Mouse (Mus musculus): ENCODE data around the gene Adh5. TPM values are rescaled to one million over a fixed set of nuclear protein-coding genes. Genes with fewer than 3 reads are reported as not detected.
"Not testable (repeated sequence)": the region's sequence is repeated elsewhere in the genome, so short reads cannot be mapped to it uniquely, and the experiment has no call there.

Gene Adh5
- total RNA-seq, 2 experiments from 2014 or later = 89.7 to 147 TPM

DNA sequence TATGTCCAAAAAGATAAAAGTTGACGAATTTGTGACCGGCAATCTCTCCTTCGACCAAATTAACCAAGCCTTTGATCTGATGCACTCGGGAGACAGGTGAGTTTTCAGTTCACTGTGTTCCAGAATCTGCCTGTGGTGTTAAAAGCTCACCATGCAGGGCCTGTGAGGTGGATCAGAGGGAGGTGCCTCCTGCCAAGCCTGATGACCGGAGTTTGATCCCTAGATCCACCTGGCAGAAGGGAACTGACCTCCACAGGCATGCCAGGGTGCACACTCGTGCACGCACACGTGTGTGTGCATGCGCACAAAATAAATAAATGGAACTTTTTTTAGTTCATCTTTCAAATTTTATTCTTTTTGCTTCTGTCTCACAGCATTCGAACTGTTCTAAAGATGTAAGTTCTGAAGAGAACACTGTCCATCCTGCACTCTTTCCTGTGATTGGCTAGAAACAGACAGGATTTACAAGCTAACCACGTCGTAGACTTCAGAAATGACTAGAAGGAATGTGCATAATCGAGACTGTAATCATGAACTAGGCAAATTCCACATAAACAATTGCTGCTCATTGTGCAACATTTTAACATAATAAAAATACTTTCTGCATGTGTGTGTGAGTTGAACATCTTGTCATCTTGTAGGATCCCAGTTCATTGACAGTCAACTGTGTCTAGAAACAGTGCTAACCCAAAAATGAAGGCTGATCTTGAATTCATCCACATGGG is 12.0 kb downstream of the Adh5 start:
- no peak for ATAC-seq (replicated peaks; ENCODE audit: low FRiP score, low TSS enrichment, poor library complexity, severe bottlenecking)

DNA sequence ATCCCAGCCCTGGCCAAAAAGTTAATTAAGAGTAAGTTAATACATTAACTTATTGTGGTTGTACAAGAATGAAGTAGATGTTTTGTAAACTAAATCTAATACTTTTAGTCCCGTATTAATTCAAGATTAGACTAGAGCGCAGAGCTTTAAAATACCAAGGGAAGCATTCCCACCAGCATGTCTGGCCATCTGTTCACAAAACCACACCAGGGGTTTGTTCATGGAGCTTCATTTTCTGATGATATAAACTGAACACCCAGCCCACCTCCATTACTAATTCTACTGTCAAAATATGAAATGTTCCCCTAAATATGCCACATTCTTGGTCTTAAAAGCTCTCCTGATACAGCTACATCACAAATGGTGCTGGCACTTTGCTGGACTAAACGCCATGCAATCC is 15.5 kb downstream of the Adh5 start:
- no peak for ATAC-seq (replicated peaks; ENCODE audit: low FRiP score, low TSS enrichment, poor library complexity, severe bottlenecking)

DNA sequence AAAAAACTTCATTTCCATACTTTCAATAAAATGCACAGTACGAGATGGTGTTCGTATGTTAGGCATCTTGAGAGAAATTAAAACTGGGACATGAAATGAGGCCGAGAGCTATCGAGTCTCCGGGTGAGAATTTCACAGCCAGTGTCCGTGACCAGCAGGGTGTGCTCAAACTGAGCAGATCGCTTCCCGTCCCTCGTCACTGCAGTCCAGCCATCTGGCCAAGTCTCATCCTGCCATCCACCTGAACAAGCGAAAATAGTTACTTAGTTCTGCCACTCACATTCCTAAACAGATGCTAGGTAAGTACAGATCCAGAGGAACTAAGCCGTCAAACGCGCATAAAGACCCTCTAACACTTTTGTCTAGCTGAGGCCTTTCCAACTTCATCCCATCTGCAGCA is 17.4 kb downstream of the Adh5 start:
- ATAC-seq (replicated peaks; ENCODE audit: low FRiP score, low TSS enrichment, poor library complexity, severe bottlenecking) = no peak

DNA sequence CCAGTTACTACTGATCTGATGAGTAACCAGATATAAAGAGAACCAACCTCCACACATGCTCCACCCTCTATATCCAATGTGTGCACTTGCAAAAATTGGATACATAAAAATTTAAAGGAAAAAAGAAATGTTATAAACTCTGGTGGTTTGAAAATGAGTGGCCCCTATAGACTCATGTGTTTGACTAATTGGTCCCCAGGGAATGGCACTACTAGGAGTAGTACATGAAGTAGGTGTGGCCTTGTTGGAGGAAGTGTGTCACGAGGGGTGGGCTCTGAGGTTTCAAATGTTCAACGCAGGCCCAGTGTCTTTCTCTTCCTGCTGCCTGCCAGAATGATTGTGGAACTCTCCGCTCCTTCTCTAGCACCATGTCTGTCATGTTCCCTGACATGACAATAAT is 18.9 kb downstream of the Adh5 start:
- no peak for ATAC-seq (replicated peaks; ENCODE audit: low FRiP score, low TSS enrichment, poor library complexity, severe bottlenecking)

DNA sequence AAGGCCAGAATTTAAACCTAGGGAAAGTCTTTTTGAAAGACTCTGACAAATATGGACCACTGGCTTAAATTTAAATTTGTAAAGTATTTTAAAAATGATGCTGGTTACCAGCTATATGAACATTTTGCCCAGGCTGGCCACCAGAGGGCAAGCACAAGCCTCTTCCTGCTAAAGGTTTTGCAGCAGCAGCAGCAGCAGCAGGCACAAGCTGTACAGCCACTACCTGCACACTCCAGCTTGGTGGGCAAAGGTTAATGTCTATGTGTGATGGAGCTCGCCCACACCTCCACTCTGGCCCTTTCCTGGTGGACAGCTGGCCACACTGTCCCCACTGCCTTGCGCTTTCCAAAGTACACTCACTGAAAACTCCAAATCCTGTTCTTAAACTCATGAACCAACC is 20.2 kb downstream of the Adh5 start:
- peak; percentile 62 for ATAC-seq (replicated peaks; ENCODE audit: low FRiP score, low TSS enrichment, poor library complexity, severe bottlenecking)

DNA sequence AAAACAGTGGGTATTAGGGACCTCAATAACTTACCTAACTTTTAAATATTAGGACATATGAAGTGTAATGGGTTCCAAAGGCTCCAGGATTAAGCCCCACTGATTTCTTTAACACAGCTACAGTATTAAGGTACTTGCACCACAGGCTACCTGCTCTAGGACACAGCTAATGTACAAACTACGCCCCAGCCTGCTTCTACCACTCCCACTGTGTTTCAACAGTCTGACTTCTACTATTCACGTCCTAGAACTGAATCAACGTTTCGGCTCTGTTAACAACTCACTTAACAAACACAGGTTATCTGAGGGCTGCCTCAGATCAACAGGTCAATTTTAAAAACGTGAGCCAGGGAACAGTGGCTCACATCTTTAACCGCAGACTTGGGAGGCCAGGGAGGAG is 20.9 kb downstream of the Adh5 start:
- ATAC-seq (replicated peaks; ENCODE audit: low FRiP score, low TSS enrichment, poor library complexity, severe bottlenecking) = no peak

DNA sequence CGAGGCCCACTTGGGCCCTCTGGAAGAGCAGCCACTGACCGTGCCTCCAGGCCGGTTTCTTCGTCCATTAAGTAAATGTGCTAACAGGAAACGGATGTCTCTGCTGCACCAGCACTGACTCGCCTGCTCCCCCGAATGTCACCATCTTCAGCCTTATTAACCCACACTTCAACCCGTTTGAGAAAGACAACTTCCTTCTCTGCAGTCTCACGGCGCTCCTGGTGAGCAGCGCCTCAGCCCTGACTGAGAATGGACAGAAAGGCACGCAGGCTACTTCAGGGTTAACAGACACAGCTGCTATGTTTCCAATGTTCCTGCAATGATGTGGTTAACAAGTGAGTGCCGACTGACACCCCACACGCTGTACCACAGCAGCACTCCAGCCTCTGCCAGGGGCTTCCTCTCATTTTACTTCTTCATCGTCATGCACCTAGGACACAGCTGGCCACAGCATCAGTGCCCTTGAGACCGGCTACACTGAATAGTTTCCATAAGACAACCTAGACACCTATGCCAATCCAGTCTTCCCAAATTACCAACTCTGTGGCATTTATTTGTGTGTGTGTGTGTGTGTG is 21.8 kb downstream of the Adh5 start:
- ATAC-seq (replicated peaks; ENCODE audit: low FRiP score, low TSS enrichment, poor library complexity, severe bottlenecking) = no peak

DNA sequence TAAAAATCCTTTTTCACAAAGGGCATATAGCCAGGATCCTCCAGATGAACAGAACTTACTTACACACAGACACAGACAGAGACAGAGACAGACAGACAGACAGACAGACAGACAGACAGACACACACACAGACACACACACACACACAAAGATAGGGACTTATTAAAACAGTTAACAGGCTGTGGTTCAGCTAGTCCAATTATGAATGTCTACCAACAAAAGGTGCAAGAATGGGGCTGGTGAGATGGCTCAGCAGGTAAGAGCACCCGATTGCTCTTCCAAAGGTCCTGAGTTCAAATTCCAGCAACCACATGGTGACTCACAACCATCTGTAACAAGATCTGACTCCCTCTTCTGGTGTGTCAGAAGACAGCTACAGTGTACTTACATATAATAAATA is 23.8 kb downstream of the Adh5 start:
- not testable (repeated sequence) for ATAC-seq (replicated peaks; ENCODE audit: low FRiP score, low TSS enrichment, poor library complexity, severe bottlenecking)

DNA sequence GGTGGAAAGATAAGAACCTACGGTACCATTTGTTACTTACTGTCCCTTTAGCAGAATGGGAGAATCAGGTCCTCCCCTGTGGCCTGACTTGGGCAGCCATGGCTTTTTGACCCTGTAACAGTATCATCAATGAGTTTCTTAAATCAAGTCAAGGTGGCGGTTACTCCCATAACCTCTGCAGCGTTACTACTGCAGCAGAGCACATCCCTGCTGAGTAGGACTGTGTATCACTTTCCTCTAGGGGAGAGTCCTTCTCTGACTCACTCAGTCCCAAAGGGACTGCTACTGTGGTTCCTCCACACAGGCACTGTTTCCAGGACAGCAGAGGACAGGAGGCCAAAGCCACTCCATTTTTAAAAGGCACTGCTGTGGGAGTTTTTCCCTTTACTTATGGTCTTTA is 28.2 kb downstream of the Adh5 start:
- ATAC-seq (replicated peaks; ENCODE audit: low FRiP score, low TSS enrichment, poor library complexity, severe bottlenecking) = no peak

DNA sequence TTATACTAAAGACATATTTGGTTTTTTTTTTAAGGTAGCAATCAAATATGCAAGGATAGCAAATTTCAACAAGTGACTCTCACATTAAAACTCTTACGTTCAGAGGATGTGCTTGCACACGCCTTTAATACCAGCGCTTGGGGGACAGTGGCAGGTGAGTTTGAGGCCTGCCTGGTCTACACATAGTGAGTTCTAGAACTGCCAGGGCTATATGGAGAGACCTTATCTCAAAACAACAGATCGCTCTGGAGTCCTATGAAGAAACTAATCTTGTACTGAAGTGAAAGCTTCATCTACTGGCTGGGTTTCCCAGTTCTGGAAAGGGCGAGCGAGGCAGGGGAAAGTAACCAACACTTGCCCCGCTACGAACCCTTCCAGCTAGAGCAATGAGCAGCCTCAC is 36.6 kb downstream of the Adh5 start:
- ATAC-seq (replicated peaks; ENCODE audit: low FRiP score, low TSS enrichment, poor library complexity, severe bottlenecking) = peak; percentile 79

DNA sequence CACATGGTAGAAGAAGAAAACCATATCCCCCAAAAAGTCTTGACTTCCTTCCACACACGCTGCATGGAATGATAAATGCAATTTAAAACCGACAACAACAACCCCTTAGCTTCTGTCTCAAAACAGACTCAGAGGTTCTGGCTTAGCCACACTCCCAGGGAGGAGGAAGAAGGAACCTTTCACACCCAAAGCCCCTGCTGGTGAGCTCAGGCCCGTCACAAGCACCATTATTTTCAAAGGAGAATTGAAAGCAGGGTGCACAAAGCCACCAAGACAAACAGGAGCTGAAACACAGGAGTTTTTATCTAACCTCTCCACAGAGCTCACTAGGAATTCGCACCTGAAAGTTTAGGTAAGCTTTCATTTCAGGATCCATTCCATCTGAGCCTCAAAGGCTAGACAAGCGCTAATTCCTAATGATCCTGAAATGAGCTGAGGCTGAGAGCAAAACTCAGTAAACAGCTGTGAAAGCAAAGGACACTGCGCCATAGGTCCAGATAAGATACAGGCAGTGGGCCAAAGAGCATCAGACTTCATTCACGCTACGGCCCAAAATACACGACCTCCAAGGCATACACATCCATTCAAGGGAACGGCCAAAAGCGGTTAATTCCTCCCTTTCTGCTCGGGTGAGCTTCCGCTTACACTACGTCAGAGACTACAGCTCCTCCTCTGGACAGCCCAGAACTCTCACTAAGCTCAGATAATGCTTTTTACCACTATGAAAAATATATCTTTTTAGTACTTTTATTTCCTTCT is 38.8 kb downstream of the Adh5 start:
- peak; percentile 44 for ATAC-seq (replicated peaks; ENCODE audit: low FRiP score, low TSS enrichment, poor library complexity, severe bottlenecking)

DNA sequence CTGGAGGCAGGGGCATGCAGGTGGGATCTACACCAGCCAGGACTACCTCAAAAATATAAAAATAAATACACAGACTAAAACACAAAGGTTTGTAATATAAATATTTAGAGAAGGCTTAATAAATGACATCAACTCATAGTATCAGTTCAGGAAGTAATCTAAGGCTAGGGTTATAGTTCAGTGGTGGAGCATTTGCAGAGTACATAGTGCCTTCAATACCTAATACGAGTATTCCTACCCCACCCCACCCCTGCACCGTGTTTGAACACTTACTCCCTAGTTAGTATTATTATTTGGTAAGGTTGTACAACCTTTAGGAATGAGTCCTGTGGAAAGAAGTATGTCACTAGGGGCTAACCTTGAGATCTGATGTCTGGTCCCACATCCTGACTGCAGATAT is 40.3 kb downstream of the Adh5 start:
- no peak for ATAC-seq (replicated peaks; ENCODE audit: low FRiP score, low TSS enrichment, poor library complexity, severe bottlenecking)

DNA sequence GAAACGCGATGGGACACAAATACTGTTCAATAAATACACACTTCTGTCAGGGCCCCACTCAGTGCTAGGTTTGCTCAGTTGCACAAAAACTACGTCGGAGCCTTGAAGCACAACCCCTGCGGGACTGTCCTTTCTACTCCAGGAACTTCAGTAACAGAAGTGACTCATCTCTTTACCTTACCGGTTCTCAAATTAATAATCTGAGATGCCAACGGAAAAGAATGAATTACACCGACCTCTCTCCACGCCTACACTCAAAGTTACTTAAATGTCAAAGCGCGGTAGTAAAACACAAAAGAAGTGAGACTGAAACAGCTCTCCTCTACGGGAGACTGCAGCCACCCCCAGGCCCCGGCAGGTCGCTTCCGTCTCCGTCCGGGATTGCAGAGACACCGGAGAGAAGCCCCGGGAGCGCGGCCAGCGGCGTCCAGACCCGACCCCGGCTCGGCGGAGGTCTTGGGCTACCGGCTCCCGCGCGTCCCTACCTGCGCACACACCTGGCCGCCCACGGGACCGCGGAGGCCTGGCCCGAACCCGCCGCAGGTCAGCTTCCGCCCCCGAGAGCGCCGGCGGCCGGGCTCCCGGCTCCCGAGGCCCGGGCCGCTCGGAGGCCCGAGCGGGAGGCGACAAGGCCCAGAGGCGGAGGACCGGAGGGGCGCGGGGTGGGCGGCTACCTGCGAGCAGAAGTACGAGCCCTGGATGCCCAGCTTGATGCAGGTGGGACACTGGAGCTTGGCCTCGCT is 45.9 kb downstream of the Adh5 start:
- 0 out of 2 replicates have a peak, but pooled peaks have one; percentile 9 for ATAC-seq (replicated peaks; ENCODE audit: low FRiP score, low TSS enrichment, poor library complexity, severe bottlenecking)

DNA sequence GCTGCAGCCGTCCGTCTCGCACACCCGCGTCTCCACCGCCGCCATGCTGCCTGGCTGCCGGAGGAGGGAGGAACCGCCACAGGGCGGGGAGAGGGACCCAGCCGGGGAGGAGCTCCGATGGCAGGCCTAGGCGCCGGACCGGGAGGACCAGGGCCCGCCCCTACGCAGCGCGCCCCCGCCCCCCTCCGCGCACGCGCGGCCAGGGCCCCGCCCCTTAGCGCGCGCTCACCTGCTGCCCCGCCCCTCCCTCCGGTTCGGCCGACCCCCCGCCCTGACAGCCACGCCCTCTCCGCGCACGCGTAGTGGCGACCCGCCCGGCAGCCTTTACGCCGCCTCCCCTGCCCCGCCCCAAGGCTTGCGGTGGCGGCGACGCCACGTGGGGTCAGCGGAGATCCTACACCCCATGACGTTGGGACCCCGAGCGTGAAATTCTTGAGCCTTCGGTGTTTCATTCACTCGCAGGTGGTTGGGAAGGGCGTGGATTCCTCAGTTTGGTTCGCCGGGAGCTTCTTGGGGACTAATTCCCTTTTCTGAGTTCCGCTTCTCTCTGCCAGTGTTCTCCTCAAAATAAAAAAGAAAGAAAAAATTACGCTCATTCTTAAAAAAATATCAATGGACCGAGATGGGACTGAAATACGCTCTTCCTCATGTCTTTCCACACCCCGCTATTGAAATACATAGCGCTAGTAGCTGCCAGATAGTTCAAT is 46.6 kb downstream of the Adh5 start, which contains the start of gene Metap1:
Gene Metap1 (minus strand): TSS at position 189 of the 707 bp plus-strand sequence.
- peak; percentile 96 for ATAC-seq (replicated peaks; ENCODE audit: low FRiP score, low TSS enrichment, poor library complexity, severe bottlenecking)

DNA sequence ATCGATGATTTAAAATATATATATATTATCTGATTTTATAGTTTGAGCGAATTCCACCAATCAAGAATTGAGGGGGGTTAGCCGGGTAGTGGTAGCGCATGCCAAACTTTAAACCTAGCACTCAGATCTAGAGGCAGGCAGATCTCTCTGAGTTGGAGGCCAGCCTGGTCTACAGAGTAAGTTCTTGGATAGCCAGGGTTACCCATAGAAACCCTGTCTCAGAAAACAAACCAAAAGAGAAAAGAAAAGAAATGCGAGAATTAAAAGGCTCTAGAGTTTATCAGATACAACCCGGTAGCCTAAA is 47.1 kb downstream of the Adh5 start:
- ATAC-seq (replicated peaks; ENCODE audit: low FRiP score, low TSS enrichment, poor library complexity, severe bottlenecking) = peak; percentile 16

DNA sequence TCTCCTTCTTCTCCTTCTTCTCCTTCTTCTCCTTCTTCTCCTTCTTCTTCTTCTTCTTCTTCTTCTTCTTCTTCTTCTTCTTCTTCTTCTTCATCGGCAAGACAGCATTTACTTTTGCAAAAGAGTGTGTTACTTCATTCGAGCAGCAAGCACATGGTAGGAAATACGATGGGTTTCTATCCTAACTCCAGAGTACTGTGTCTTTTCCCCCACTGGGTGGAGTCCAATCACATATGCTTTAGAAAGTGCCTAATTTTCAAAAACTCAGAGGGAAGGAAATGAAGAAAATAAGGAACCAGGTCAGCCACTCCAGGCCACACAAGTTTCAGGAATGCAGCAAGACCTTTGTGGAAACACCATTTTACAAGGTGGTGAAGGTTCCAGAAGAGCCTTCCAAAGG is 50.8 kb downstream of the Adh5 start:
- no peak for ATAC-seq (replicated peaks; ENCODE audit: low FRiP score, low TSS enrichment, poor library complexity, severe bottlenecking)

DNA sequence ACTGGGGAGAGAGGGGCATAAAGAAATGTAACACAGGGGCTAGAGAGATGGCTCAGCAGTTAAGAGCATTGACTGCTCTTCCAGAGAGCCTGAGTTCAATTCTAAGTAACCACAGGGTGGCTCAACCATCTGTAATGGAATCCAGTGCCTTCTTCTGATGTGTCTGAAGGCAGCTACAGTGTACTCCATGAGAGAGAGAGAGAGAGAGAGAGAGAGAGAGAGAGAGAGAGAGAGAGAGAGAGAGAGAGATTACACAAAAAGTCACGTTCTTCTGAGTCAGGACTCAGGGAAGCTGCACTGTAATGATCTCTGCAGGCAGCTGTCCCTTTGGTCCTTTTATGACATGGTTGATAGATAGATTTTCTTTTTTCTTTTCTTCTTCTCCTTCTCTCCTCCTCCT is 51.7 kb downstream of the Adh5 start:
- ATAC-seq (replicated peaks; ENCODE audit: low FRiP score, low TSS enrichment, poor library complexity, severe bottlenecking) = peak; percentile 10; the same call in 1 of the 2 replicates

DNA sequence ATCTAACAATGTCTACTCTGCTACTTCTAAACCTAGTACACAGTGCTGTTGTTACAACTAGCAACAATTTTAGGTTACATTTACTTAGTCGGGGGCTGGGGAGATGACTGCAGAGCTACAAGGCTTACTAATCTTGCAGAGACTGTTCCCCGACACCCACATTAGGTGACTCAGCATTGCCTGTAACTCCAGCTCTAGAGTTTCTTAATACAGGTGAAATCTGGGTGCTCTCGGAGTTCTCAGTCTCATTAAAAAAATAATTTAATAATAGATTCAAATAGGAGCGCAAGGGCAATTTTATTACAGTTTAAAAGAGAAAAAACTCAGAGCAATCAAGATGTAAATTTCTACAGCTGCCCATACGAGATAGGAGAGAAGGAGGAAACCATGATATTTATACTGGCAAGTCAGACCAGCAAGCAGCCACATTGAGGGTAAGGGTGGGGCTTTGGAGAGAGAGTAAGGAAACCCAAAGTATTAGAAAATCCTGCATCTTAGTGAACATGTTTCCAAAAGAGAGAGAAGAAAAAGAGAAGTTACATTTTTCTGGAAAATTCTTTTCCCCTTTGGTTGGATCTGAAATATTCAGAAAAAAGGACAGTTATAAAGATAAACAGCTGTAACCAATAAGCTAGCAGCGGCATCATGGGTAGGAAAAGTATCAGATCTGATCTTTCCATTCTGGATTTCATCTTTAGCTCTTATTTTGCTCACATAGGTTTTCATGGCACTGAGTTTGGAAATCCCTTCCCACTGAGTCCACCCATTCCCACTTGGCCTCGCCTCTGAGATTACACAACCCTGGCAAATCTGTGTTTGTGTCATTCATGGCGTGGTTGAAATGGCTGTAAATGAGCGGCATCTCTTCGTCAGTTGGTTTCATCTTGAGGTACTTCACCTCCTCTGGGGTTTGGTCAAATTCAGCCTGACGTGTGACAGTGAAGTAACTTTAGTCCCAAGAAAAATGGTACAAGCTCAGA is 52.6 kb downstream of the Adh5 start:
- peak; percentile 93 for ATAC-seq (replicated peaks; ENCODE audit: low FRiP score, low TSS enrichment, poor library complexity, severe bottlenecking)
